Mouse (Mus musculus): Measurements from ENCODE around the gene Ap1g1. TPM values are rescaled to one million over a fixed set of nuclear protein-coding genes. Genes with fewer than 3 reads are reported as not detected.

Gene Ap1g1
- polyA plus RNA-seq, 1 experiment from 2014 or later, result 34.5 TPM

DNA sequence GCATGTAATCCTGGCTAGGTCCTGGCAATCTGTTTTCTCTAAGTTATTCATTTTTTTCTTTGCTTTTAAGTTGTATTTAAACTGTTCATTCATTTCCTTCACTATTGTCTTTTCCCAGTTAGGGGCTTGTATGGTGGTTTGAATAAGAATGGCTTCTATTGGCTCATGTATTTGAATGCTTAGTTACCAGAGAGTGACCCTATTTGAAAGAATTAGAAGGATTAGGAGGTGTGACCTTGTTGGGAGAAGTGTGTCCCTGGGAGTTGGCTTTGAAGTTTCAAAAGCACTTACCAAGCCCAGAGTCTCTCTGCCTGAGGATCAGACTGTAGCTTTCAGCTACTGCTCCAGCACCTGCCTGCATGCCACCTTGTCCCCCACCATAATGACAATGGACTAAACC is 106.9 kb downstream of the Ap1g1 start:
- Histone ChIP-seq H3K9ac (ENCODE audit: low read length) (no peak overlapping the region), H3K9me3 (ENCODE audit: control insufficient read depth, low read length) (no peaks in the 10 kb centered on the region), H3K4me2 (ENCODE audit: low read length) (no peak overlapping the region), H3K36me3 (ENCODE audit: control insufficient read depth, insufficient read depth, low read length) (peaks cover 36% of the 10 kb centered on the region), H3K4me3 (ENCODE audit: low read depth, low read length) (no peak overlapping the region), H3K27me3 (replicated peaks; ENCODE audit: control insufficient read depth, insufficient read depth, low read length) (no peaks in the 10 kb centered on the region), H3K27ac (ENCODE audit: low read depth) (no peak overlapping the region), H3K4me1 (replicated peaks; ENCODE audit: control insufficient read depth, insufficient read depth, low read length) (no peaks in the 10 kb centered on the region)
- DNase-seq (ENCODE audit: low spot score) (no peak), ATAC-seq (replicated peaks; ENCODE audit: low FRiP score, low TSS enrichment, low read depth) (no peak)

DNA sequence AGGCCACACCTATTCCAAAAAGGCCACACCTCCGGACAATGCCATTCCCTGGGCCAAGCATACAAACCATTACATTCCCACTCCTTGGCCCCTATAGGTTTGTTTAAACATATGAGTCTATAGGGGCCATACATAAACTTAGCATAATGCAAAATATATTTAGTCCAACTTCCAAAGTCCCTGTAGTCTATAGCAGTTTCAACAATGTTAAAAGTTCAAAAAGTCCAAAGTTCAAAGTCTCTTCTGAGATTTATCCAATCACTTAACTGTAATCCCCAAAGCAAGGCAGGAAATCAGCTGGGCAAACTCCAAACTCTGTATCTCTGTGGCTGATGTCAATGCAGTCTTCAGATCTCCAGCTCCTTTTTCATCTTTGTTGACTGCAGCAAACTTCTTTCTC is 110.9 kb downstream of the Ap1g1 start:
- no peak overlapping the region for H3K4me3 ChIP-seq (ENCODE audit: low read depth, low read length)
- H3K4me1 ChIP-seq (replicated peaks; ENCODE audit: control insufficient read depth, insufficient read depth, low read length), result no peaks in the 10 kb centered on the region
- no peaks in the 10 kb centered on the region for H3K27me3 ChIP-seq (replicated peaks; ENCODE audit: control insufficient read depth, insufficient read depth, low read length)
- H3K4me2 ChIP-seq (ENCODE audit: low read length), result no peak overlapping the region
- peaks cover 23% of the 10 kb centered on the region for H3K36me3 ChIP-seq (ENCODE audit: control insufficient read depth, insufficient read depth, low read length)
- H3K27ac ChIP-seq (ENCODE audit: low read depth), result no peak overlapping the region
- 96% methylated on average over 1 of the region's 1 CpGs for WGBS
- no peak for ATAC-seq (replicated peaks; ENCODE audit: low FRiP score, low TSS enrichment, low read depth)
- H3K9me3 ChIP-seq (ENCODE audit: control insufficient read depth, low read length), result no peaks in the 10 kb centered on the region
- H3K9ac ChIP-seq (ENCODE audit: low read length), result no peak overlapping the region
- no peak for DNase-seq (ENCODE audit: low spot score)

DNA sequence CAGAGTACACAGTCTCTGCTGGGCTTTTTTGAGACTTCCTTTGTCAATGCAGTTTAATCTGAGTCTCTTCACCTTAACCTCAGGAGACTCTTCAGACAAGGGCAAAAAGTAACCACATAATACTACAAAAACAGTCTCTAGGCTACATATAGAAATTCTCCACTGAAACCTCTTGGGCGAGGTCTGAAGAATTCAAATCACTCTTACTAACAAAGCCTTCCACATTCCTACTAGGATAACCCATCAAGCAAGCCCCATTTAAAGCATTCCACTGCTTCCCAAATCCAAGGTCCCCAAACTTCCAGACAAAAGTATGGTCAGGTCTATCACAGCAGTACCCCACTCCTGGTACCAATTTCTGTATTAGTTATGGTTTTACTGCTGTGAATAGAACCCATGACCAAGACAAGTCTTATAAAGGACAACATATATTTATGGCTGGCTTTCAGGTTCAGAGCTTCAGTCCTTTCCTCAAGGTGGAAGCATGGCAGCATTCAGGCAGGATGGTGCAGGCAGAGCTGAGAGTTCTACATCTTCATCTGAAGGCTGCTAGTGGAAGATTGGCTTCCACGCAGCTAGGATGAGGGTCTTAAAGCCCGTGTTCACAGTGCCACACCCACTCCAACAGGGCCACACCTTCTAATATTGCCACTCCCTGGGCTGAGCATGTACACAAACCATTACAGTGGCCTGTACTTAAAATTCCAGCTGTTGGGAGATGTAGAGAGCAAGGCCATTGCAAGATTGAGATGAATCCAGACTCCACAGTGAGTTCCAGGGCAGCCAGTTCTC is 112.6 kb downstream of the Ap1g1 start:
- Histone ChIP-seq H3K4me2 (ENCODE audit: low read length) (no peak overlapping the region), H3K9me3 (ENCODE audit: control insufficient read depth, low read length) (no peaks in the 10 kb centered on the region), H3K9ac (ENCODE audit: low read length) (no peak overlapping the region), H3K4me3 (ENCODE audit: low read depth, low read length) (no peak overlapping the region), H3K4me1 (replicated peaks; ENCODE audit: control insufficient read depth, insufficient read depth, low read length) (no peaks in the 10 kb centered on the region), H3K36me3 (ENCODE audit: control insufficient read depth, insufficient read depth, low read length) (peaks cover 18% of the 10 kb centered on the region), H3K27me3 (replicated peaks; ENCODE audit: control insufficient read depth, insufficient read depth, low read length) (no peaks in the 10 kb centered on the region), H3K27ac (ENCODE audit: low read depth) (no peak overlapping the region)
- WGBS, result 85% methylated on average over 3 of the region's 3 CpGs
- DNase-seq (ENCODE audit: low spot score), result no peak
- ATAC-seq (replicated peaks; ENCODE audit: low FRiP score, low TSS enrichment, low read depth), result no peak

DNA sequence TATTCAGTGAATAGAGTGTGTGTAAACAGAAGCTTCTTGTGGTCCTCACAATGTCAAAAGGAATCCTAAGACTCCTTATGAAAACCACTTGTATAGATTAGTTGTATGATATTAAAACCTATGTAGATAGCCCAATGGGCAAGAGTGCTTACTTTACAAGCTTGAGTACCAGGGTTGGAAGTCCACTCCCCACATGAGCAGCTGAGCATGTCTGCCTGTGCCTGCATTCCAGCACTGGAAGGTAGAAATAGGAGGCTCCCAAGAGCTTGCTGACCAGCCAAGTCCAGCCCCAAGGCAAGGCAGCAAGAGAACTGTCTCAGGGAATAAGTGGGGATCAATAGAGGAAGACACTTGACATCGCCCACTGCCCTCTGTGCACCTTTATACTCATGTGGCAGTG is 116.3 kb downstream of the Ap1g1 start:
- ATAC-seq (replicated peaks; ENCODE audit: low FRiP score, low TSS enrichment, low read depth) (no peak), DNase-seq (ENCODE audit: low spot score) (no peak)
- H3K4me3 ChIP-seq (ENCODE audit: low read depth, low read length), result no peak overlapping the region
- peaks cover 4% of the 10 kb centered on the region; the same call in 1 of the 2 replicates for H3K36me3 ChIP-seq (ENCODE audit: control insufficient read depth, insufficient read depth, low read length)
- H3K27ac ChIP-seq (ENCODE audit: low read depth), result no peak overlapping the region
- H3K9ac ChIP-seq (ENCODE audit: low read length), result no peak overlapping the region
- H3K4me2 ChIP-seq (ENCODE audit: low read length), result no peak overlapping the region
- no peaks in the 10 kb centered on the region for H3K27me3 ChIP-seq (replicated peaks; ENCODE audit: control insufficient read depth, insufficient read depth, low read length)
- H3K9me3 ChIP-seq (ENCODE audit: control insufficient read depth, low read length), result no peaks in the 10 kb centered on the region
- H3K4me1 ChIP-seq (replicated peaks; ENCODE audit: control insufficient read depth, insufficient read depth, low read length), result no peaks in the 10 kb centered on the region
- 100% methylated on average over 1 of the region's 1 CpGs for WGBS

DNA sequence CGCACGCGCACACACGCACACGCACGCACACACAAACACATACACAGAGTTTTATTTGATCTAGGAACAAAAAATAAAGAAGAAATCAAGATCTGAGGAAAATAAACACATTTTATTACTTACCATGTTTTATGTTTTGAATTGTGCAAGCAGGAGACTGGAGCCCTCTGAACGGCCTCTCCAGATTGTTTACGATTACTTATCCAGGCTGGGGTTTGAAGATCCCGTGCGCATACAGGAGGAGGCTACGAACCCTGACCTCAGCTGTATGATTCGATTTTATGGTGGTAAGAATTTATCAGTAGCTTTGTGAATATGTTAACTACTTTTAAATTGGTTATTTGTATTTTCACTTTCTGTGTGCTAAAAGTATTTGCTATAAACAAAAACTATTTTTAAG is 117.0 kb downstream of the Ap1g1 start:
- DNase-seq (ENCODE audit: low spot score) (no peak), ATAC-seq (replicated peaks; ENCODE audit: low FRiP score, low TSS enrichment, low read depth) (no peak)
- no peak overlapping the region for H3K4me2 ChIP-seq (ENCODE audit: low read length)
- no peak overlapping the region for H3K9ac ChIP-seq (ENCODE audit: low read length)
- no peaks in the 10 kb centered on the region for H3K27me3 ChIP-seq (replicated peaks; ENCODE audit: control insufficient read depth, insufficient read depth, low read length)
- H3K9me3 ChIP-seq (ENCODE audit: control insufficient read depth, low read length), result no peaks in the 10 kb centered on the region
- H3K36me3 ChIP-seq (ENCODE audit: control insufficient read depth, insufficient read depth, low read length), result peaks cover 4% of the 10 kb centered on the region; the same call in 1 of the 2 replicates
- no peak overlapping the region for H3K27ac ChIP-seq (ENCODE audit: low read depth)
- WGBS, result 72% methylated on average over 12 of the region's 12 CpGs
- no peak overlapping the region for H3K4me3 ChIP-seq (ENCODE audit: low read depth, low read length)
- H3K4me1 ChIP-seq (replicated peaks; ENCODE audit: control insufficient read depth, insufficient read depth, low read length), result no peaks in the 10 kb centered on the region

DNA sequence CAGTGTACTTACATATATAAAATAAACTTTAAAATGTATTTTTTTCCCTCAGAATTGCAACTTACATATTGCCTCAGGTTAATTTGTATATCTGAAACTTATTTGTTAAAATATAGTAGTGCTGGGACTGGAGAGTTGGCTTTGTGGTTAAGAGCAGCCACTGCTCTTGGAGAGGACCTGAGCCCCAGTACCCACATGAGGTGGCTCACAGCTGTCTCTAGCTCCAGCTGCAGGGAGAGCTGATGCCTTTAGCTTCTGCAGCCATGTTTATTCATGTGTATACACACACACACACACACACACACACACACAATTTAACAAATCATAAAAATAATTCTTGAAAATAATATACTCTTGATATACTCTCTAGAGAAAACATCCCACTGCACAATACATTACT is 124.0 kb downstream of the Ap1g1 start:
- no peak overlapping the region for H3K9ac ChIP-seq (ENCODE audit: low read length)
- ATAC-seq (replicated peaks; ENCODE audit: low FRiP score, low TSS enrichment, low read depth) (no peak), DNase-seq (ENCODE audit: low spot score) (no peak)
- no peaks in the 10 kb centered on the region for H3K4me1 ChIP-seq (replicated peaks; ENCODE audit: control insufficient read depth, insufficient read depth, low read length)
- H3K27ac ChIP-seq (ENCODE audit: low read depth), result no peak overlapping the region
- no peak overlapping the region for H3K4me2 ChIP-seq (ENCODE audit: low read length)
- H3K27me3 ChIP-seq (replicated peaks; ENCODE audit: control insufficient read depth, insufficient read depth, low read length), result no peaks in the 10 kb centered on the region
- 0 out of 2 replicates have a peak, but pooled peaks cover 8% of the 10 kb centered on the region for H3K36me3 ChIP-seq (ENCODE audit: control insufficient read depth, insufficient read depth, low read length)
- H3K4me3 ChIP-seq (ENCODE audit: low read depth, low read length), result no peak overlapping the region
- no peaks in the 10 kb centered on the region for H3K9me3 ChIP-seq (ENCODE audit: control insufficient read depth, low read length)

DNA sequence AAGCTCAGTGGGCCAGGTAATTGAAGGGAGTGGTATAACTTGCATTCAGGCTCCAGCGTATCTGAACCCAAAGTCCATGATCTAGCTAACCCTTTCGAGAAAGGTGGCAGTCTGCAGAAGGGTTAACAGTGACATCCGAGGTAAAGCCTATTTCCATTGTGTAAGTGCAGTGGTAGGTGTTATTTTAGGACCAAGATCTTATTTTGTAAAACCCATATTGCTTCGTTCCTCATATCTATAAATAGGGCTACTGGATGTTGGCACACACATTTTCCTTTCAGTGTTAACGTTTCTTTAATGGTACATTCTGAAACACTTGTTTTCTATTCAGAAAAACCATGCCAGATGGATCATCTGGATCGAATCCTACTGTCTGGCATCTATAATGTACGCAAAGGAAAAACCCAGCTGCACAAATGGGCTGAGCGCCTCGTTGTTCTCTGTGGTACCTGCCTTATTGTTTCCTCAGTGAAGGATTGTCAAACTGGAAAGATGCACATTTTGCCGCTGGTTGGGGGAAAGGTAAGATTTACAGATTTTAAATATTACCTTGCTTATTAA is 125.6 kb downstream of the Ap1g1 start:
- WGBS, result 73% methylated on average over 10 of the region's 10 CpGs
- Histone ChIP-seq H3K27me3 (replicated peaks; ENCODE audit: control insufficient read depth, insufficient read depth, low read length) (no peaks in the 10 kb centered on the region), H3K4me3 (ENCODE audit: low read depth, low read length) (no peak overlapping the region), H3K4me2 (ENCODE audit: low read length) (no peak overlapping the region), H3K9me3 (ENCODE audit: control insufficient read depth, low read length) (no peaks in the 10 kb centered on the region), H3K27ac (ENCODE audit: low read depth) (no peak overlapping the region), H3K36me3 (ENCODE audit: control insufficient read depth, insufficient read depth, low read length) (peaks cover 24% of the 10 kb centered on the region), H3K9ac (ENCODE audit: low read length) (no peak overlapping the region), H3K4me1 (replicated peaks; ENCODE audit: control insufficient read depth, insufficient read depth, low read length) (no peaks in the 10 kb centered on the region)
- ATAC-seq (replicated peaks; ENCODE audit: low FRiP score, low TSS enrichment, low read depth) (no peak), DNase-seq (ENCODE audit: low spot score) (no peak)

DNA sequence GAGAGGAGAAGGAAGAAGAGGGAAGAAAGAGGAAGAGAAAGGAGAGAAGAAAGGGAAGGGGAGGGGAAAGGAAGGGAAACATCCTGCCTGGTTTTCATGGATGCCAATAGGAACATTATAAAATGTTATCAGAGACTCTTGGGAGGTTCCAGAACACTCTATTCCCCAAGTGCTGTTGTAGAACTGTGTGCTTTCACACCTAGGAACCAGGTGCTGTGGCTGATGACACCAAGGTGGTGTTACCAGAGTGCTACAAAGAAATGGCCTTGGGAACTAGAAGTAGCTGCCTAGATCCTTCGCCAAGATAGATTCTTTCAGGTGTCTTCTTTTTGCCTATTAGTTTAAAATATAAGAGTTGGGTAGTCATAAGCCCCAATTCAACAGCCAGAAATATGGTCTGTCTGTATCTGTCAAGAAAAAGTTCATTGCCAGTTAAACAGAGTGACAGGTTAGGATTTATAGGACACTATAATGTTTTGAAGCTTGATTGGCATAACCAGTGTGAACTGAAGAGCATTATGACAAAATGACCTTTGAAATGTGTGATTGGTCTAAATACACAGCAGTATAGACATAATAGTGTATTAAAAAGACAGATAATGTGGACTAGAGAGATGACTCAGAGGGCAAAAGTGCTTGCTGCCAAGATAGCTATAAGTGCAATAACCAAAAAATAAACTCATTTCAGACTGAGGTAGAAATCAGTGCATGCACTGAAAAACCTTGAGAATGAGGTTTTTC is 126.7 kb downstream of the Ap1g1 start:
- no peak for DNase-seq (ENCODE audit: low spot score)
- Histone ChIP-seq H3K36me3 (ENCODE audit: control insufficient read depth, insufficient read depth, low read length) (peaks cover 35% of the 10 kb centered on the region), H3K9ac (ENCODE audit: low read length) (no peak overlapping the region), H3K4me1 (replicated peaks; ENCODE audit: control insufficient read depth, insufficient read depth, low read length) (no peaks in the 10 kb centered on the region), H3K9me3 (ENCODE audit: control insufficient read depth, low read length) (no peaks in the 10 kb centered on the region), H3K27ac (ENCODE audit: low read depth) (no peak overlapping the region), H3K4me3 (ENCODE audit: low read depth, low read length) (no peak overlapping the region), H3K4me2 (ENCODE audit: low read length) (no peak overlapping the region), H3K27me3 (replicated peaks; ENCODE audit: control insufficient read depth, insufficient read depth, low read length) (no peaks in the 10 kb centered on the region)
- ATAC-seq (replicated peaks; ENCODE audit: low FRiP score, low TSS enrichment, low read depth), result no peak; the same call in 1 of the 2 replicates
- WGBS, result 87% methylated on average over 1 of the region's 1 CpGs
